8 mouse cellular contexts compared by ENCODE assay signal in the genomic region with DNA sequence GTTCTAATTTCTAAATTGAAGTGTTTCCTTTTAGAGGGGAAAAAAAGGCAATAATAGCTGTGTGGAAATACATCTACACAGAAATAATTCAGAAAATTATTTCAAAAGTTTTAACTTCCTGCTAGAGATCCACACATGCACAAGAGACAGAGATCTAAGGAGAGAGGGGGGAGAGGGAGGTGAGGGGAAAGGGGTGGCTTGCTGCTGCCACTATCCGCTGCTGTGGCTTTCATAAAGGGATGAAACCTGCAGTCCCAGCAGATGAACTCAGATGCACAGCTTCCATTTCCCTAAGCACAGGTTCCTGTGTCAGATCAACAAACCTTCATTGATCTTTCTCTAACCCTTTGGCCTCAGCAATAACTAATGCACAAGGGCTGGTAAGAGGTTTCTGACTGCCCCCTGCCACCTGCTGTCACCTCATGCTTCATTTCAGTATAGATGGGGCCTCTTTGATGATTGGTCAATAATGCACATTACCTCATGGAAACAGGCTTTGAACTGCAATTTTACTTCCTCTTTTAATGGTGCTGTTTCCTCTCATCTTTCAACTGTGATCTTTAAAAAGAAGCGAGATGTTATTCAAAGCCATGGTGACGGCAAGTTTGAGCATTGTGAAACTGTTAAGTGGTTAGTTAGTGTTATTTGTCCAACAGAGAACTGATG.
DNase-seq lines count a peak whose midpoint lies in the region; ATAC-seq lines count a peak whose summit lies in the region.

No protein-coding gene starts in this region.

- no peaks in the 10 kb centered on the region for H3K9me3 ChIP-seq in hindbrain, embryonic 16.5 days (ENCODE audit: control insufficient read depth, low read length)

- no peaks in the 10 kb centered on the region for H3K36me3 ChIP-seq in hindbrain, embryonic 16.5 days (ENCODE audit: control insufficient read depth, insufficient read depth, low read length)

- no peak overlapping the region for H3K9ac ChIP-seq in hindbrain, embryonic 16.5 days (ENCODE audit: low read depth, low read length)

- H3K4me3 ChIP-seq in hindbrain, embryonic 16.5 days (ENCODE audit: low read length) = no peak overlapping the region

- no peak for ATAC-seq in hindbrain, embryonic 16.5 days

- 67% methylated on average over 3 of the region's 3 CpGs for WGBS in hindbrain, embryonic 16.5 days

- peaks cover 4% of the 10 kb centered on the region for H3K4me1 ChIP-seq in hindbrain, embryonic 16.5 days (ENCODE audit: control insufficient read depth, insufficient read depth, low read depth, low read length)

- H3K27me3 ChIP-seq in hindbrain, embryonic 16.5 days (replicated peaks; ENCODE audit: control insufficient read depth, insufficient read depth, low read length) = no peaks in the 10 kb centered on the region

- DNase-seq in heart, adult 11 months = peak; percentile 93
- DNase-seq in heart, postnatal 4 days = no peak
- peak; percentile 52 for DNase-seq in lung, postnatal 36 days
- no peak for DNase-seq in lung, postnatal 4 days
- peak; percentile 37 for DNase-seq in induced T-regulatory cell, adult 2 months (ENCODE audit: low read depth)
- DNase-seq in spleen, postnatal 36 days (ENCODE audit: low spot score in 2 of 2) = peak; percentile 84 to 89
- DNase-seq in MN1 (ENCODE audit: low spot score) = no peak

- H3K4me2 ChIP-seq in hindbrain, embryonic 16.5 days (ENCODE audit: low read length) = no peak overlapping the region

- H3K27ac ChIP-seq in hindbrain, embryonic 16.5 days (ENCODE audit: low read depth, low read length) = no peak overlapping the region

Comparison
In these comparisons a context has a peak if more than half of its experiments do, and no peak if none do; other contexts are left out.
1. DNase-seq: peak in heart, adult 11 months (single experiment), lung, postnatal 36 days (single experiment), induced T-regulatory cell, adult 2 months (single experiment) and spleen, postnatal 36 days (2 of 2); none in heart, postnatal 4 days (single experiment), lung, postnatal 4 days (0 of 2) and MN1 (single experiment).